Mouse (Mus musculus): ENCODE measurements around the gene Bcat2.

Bcat2 gene

DNA sequence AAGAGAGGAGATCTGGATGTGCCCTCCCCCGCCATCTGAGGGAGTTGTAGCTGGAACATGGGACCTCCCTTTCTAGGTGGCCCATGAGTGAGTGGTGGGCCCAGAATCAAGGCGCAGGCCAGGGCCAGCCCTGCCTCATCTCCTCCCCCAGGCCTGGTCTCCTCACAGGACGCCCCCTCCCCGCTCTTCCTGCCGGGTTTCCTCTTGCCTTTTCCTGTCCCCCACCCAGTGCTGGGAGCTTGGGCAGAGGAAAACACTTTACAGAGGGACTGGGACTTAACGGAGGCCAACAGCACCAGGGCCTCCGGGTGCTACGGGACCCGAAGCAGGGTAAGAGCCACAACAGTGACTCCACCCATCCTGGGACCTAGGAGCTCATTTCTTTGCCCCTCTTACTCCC is 57.3 kb downstream of the Bcat2 start, which contains the start of gene Rasip1:
Gene Rasip1 (plus strand): TSS at position 228 of the 400 bp plus-strand sequence.
- peak; percentile 64 for DNase-seq

- peak; percentile 95 for DNase-seq
These were observed 58.7 kb downstream of the Bcat2 start for GRCm38 (mm10) chr7:45628364-45629294.

DNA sequence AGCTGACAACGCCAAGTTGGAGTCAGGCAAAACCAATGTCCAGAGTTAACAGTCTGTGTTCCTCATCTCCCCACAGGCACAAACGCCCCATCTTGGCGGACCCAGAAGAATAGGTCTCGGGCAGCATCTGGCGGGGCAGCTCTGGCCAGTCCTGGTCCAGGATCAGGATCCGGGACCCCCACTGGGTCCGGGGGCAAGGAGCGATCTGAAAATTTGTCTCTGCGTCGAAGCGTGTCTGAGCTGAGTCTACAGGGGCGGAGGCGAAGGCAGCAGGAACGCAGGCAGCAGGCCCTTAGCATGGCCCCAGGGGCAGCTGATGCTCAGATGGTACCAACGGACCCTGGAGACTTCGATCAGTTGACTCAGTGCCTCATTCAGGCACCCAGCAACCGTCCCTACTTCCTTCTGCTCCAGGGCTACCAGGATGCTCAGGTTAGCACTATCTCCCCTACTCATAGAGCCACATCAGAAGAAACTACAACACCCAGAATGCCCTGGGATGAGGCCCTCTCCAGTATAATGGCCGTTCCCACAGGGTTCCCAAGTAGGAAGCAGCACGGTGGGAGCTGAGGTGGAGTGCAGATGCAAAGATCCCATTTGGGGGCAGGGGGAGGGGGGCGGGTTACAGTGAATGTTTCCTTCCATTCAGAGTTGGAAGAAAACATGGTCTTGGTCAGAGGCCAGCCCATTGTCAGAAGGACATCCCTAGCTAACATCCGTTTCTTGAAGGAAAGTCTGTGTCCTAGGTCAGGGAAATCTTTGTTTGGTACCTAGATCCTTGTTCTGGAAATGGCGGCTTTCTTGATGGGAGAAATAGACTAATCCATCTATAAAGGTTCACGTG is 60.3 kb downstream of the Bcat2 start:
- peak; percentile 40 for DNase-seq

DNA sequence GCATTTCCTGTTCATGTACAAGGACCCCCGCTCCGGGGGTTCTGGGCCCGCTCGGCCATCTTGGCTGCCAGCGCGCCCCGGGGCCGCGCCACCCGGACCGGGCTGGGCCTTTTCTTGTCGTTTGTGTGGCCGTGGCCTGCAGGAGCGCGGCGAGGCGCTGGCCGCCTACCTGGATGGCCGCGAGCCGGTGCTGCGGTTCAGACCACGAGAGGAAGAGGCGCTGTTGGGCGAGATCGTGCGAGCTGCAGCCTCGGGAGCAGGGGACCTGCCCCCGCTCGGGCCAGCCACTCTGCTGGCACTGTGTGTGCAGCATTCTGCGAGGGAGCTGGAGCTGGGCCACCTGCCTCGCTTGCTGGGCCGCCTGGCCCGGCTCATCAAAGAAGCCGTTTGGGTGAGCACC is 62.5 kb downstream of the Bcat2 start:
- DNase-seq, result peak; percentile 38

GRCm38 (mm10) chr7:45634946-45635681 is 65.2 kb downstream of the Bcat2 start:
- DNase-seq, result no peak

DNA sequence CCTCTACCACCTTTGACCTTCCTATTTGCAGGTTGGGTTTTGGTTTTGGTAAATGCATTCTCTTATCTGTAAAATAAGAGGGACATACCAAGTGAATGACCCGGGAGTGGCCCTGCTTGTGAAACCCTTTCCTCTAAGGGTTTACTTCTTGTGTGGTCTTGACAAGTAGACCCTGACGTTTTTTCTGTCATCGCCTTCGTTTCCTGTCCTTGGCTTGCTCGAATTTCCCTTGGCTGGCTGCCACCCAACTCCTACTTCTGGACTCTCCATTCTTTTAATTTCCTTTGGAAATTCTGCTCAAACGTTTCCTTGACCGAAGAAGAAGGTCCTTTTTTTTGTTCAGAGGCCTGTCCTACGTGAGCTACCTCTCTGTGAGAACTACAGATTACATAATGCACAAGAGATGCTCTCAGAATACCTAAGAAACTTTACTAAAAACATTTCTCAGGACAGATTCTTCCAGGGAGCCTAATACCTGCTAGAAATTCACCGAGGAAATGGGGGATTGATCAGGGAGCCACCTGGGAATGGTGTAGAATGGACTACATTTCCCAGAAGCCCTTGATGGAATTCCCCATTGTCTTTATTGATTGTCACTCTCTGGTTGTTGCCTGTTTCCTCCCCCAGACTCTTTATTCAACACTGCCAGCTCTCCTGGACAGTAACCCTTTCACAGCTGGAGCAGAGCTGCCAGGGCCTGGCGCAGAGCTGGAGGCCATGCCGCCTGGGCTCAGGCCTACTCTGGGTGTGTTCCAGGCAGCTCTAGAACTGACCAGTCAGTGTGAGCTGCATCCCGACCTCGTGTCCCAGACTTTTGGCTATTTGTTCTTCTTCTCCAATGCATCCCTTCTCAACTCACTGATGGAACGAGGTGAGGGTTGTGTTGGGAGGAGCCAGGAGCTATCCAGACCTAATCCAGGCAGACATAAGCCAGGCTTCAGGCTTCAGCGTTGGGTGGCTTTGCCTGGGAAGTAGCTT is 66.0 kb downstream of the Bcat2 start:
- DNase-seq, result peak; percentile 63

- no peak for DNase-seq
These were observed 67.8 kb downstream of the Bcat2 start for GRCm38 (mm10) chr7:45637710-45638109.

- peak; percentile 88 for DNase-seq
These were observed 68.9 kb downstream of the Bcat2 start for GRCm38 (mm10) chr7:45638623-45639401.

Data from lung, postnatal 14 days (tissue).